Mouse (Mus musculus): Measurements from ENCODE around the gene Mybpc2. TPM values are rescaled to one million over a fixed set of nuclear protein-coding genes. Genes with fewer than 3 reads are reported as not detected.

The Mybpc2 gene
- polyA plus RNA-seq, 1 experiment: 6.4 TPM

DNA sequence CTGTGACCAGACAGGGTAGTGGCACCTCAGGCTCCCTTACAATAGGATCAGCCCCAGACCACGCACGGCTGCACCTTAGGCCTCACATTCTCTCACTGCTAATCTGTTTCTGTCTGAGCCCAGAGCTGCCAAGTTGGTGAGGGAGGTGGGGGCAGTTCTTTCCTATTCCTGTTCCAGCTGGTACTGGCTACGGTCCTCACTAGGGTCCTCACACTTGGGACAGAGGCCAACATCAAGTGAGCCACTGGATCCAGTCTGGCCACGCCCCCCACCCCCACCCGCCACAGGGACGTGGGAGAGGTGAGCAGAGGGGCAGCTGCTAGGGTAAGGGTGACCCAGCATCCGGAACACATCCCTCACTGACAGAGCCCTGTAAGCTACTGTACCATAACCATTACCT lies 12.6 kb upstream of the Mybpc2 start:
- H3K36me3 ChIP-seq (ENCODE audit: control insufficient read depth, insufficient read depth, low read length): no peaks in the 10 kb centered on the region
- no peak overlapping the region for H3K4me3 ChIP-seq (ENCODE audit: insufficient read depth, low read depth, low read length)
- TF ChIP-seq CTCF (conservative IDR thresholded peaks at IDR 0.05; ENCODE audit: insufficient read depth, insufficient read length, low read depth, low read length) (no peak), POLR2A (IDR thresholded peaks at IDR 0.05; ENCODE audit: low read depth, low read length) (no peak)
- 64% methylated on average over 7 of the region's 7 CpGs for WGBS
- no peak for DNase-seq
- no peaks in the 10 kb centered on the region for H3K27me3 ChIP-seq (replicated peaks; ENCODE audit: control insufficient read depth, insufficient read depth, low read length)
- no peak overlapping the region for H3K27ac ChIP-seq (ENCODE audit: insufficient read depth, low read depth, low read length)
- no peaks in the 10 kb centered on the region for H3K4me1 ChIP-seq (ENCODE audit: control insufficient read depth, insufficient read depth, low read length)

DNA sequence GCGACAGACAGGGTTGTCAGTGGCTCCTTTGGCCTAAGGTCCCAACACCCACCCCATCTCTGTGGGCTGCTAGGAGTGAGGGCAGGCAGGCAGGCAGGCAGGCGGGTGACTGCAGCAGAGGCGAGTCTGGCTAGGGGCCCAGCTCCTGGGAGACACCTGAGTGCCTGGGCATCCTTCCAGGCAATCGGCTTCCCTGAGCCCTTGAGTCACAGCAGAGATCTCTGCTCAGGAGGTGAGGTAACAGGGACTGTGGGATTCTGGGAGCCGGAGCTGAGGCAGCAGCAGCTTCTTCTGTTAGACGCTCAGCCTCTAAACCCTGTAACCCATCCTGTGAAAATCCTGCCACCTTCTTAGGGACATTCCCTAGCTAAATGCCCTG lies 12.1 kb upstream of the Mybpc2 start:
- no peaks in the 10 kb centered on the region for H3K36me3 ChIP-seq (ENCODE audit: control insufficient read depth, insufficient read depth, low read length)
- no peak for TF ChIP-seq CTCF (conservative IDR thresholded peaks at IDR 0.05; ENCODE audit: insufficient read depth, insufficient read length, low read depth, low read length)
- TF ChIP-seq POLR2A (IDR thresholded peaks at IDR 0.05; ENCODE audit: low read depth, low read length): no peak
- no peak overlapping the region for H3K4me3 ChIP-seq (ENCODE audit: insufficient read depth, low read depth, low read length)
- peak; percentile 67 for DNase-seq
- no peaks in the 10 kb centered on the region for H3K27me3 ChIP-seq (replicated peaks; ENCODE audit: control insufficient read depth, insufficient read depth, low read length)
- H3K27ac ChIP-seq (ENCODE audit: insufficient read depth, low read depth, low read length): no peak overlapping the region
- no peaks in the 10 kb centered on the region for H3K4me1 ChIP-seq (ENCODE audit: control insufficient read depth, insufficient read depth, low read length)
- WGBS: 48% methylated on average over 6 of the region's 6 CpGs

DNA sequence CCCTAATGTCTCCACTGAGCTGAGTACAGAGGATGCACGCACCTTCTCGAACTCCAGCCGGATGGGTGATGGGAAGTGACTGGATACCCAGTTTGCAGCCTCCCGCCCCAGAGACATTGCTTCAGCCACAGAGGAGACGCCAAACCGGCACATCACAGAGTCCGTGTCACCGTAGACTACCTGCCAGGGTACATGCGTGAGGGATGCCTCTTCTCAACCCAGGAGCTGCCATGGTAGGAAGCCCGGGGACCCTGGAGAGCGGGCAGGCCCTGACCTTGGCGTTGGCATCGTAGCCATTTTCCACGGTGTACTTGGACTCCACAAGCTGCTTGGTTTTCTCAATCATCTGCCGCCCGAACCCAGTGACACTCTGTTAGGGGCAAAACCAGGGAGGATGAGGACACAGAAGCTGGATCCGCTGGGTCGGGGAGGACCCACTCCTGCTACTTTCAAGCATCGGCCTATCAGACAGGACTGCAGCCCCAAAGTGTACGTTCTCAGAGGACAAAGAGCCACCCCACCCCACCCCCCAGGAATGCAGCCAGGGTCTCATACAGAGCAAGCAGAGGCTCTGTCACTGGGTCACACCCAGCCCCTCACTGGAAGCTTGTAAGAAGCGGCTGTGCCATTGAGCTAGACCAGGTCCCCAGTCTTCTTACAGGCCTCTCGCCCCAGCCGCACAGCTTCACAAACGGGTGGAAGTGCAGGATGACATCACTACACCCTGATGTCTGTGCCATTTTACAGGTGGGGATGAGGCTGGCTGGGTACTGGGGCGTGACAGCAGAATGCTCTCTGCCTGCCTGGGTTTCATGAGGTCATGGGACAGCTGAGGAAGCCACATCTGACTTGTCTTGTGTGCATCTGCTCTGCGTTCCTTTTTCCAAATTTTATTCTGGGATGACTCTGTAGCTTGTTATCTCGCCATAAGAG lies 11.5 kb upstream of the Mybpc2 start:
- Histone ChIP-seq H3K27ac (ENCODE audit: insufficient read depth, low read depth, low read length) (no peak overlapping the region), H3K27me3 (replicated peaks; ENCODE audit: control insufficient read depth, insufficient read depth, low read length) (no peaks in the 10 kb centered on the region), H3K4me3 (ENCODE audit: insufficient read depth, low read depth, low read length) (no peak overlapping the region), H3K4me1 (ENCODE audit: control insufficient read depth, insufficient read depth, low read length) (no peaks in the 10 kb centered on the region), H3K36me3 (ENCODE audit: control insufficient read depth, insufficient read depth, low read length) (no peaks in the 10 kb centered on the region)
- WGBS: 91% methylated on average over 27 of the region's 27 CpGs
- no peak for DNase-seq
- TF ChIP-seq POLR2A (IDR thresholded peaks at IDR 0.05; ENCODE audit: low read depth, low read length) (no peak), CTCF (conservative IDR thresholded peaks at IDR 0.05; ENCODE audit: insufficient read depth, insufficient read length, low read depth, low read length) (no peak)

DNA sequence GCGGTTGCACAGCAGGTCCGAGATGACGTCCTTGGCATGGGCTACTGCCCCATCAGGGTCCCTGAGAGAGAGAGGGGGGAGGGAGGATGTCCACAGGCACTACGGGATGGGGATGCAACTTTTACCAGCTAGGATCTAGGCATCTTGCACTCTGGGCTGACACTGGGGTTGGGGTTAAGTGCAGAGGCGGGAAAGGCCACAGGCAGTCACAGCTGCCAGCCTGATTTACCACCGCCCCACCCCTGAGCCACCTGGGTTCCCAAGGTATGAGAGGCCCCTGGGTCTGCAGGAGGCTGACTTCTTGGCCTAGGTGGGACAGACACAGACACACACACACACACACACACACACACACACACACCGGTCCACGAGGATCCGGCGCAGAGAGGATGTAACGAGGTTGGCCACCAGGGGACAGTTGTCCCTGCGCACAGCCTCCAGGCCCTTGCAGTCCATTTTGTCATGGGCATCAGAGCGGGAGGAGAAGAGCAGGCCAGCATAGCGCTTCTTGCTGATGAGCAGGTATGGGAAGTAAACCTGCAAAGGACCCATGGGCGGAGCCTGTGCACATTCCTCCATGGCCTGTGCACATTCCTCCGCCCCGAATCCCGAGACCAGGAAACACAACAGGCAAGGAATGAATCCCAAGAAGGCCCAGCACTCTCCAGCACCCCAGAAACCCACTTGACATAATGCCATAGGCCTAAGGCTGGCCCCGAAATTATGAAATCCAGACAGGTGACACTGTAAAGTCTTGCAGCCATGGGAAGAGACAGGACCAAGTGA lies 10.4 kb upstream of the Mybpc2 start:
- DNase-seq: no peak
- Histone ChIP-seq H3K36me3 (ENCODE audit: control insufficient read depth, insufficient read depth, low read length) (no peaks in the 10 kb centered on the region), H3K4me3 (ENCODE audit: insufficient read depth, low read depth, low read length) (no peak overlapping the region), H3K4me1 (ENCODE audit: control insufficient read depth, insufficient read depth, low read length) (no peaks in the 10 kb centered on the region), H3K27me3 (replicated peaks; ENCODE audit: control insufficient read depth, insufficient read depth, low read length) (no peaks in the 10 kb centered on the region), H3K27ac (ENCODE audit: insufficient read depth, low read depth, low read length) (no peak overlapping the region)
- 86% methylated on average over 19 of the region's 19 CpGs for WGBS
- TF ChIP-seq POLR2A (IDR thresholded peaks at IDR 0.05; ENCODE audit: low read depth, low read length) (no peak), CTCF (conservative IDR thresholded peaks at IDR 0.05; ENCODE audit: insufficient read depth, insufficient read length, low read depth, low read length) (no peak)

DNA sequence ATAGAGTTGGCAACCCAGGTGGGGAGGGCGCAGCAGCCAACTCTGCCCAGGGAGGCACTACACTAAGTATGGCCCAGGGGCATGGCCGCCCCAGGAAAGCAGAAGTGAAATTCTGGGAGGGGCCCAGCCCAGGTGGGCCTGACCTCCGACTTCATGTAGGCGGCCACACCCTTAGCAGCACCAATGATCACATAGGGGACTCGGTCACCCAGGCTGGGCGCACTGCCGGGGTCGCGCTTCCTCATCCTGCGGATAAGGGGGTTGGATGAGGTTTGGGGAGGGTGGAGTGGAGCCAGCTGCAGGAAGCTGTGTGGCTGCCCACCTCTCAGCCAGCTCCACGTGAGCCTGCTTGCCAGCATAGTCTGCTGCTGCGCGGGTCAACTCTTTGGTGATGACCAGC lies 9.8 kb upstream of the Mybpc2 start:
- Histone ChIP-seq H3K4me3 (ENCODE audit: insufficient read depth, low read depth, low read length) (no peak overlapping the region), H3K27me3 (replicated peaks; ENCODE audit: control insufficient read depth, insufficient read depth, low read length) (no peaks in the 10 kb centered on the region), H3K36me3 (ENCODE audit: control insufficient read depth, insufficient read depth, low read length) (no peaks in the 10 kb centered on the region), H3K27ac (ENCODE audit: insufficient read depth, low read depth, low read length) (no peak overlapping the region), H3K4me1 (ENCODE audit: control insufficient read depth, insufficient read depth, low read length) (no peaks in the 10 kb centered on the region)
- TF ChIP-seq POLR2A (IDR thresholded peaks at IDR 0.05; ENCODE audit: low read depth, low read length) (no peak), CTCF (conservative IDR thresholded peaks at IDR 0.05; ENCODE audit: insufficient read depth, insufficient read length, low read depth, low read length) (no peak)
- DNase-seq: no peak
- WGBS: 87% methylated on average over 13 of the region's 13 CpGs

DNA sequence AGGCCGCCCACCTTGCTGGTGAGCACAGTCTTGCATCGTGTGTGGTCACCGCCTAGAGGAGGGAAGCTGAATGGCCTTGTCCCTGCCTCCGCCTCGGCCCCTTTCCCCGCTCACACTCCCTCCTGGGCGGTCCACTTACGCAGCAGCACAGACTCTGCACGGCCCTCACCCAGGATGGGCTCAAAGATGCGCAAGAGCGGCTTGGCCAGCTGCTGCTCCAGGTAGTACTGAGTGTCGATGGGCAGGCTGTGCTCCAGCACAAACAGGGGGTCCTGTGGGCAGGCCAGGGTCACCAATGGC lies 9.2 kb upstream of the Mybpc2 start:
- Histone ChIP-seq H3K36me3 (ENCODE audit: control insufficient read depth, insufficient read depth, low read length) (no peaks in the 10 kb centered on the region), H3K27me3 (replicated peaks; ENCODE audit: control insufficient read depth, insufficient read depth, low read length) (no peaks in the 10 kb centered on the region), H3K4me3 (ENCODE audit: insufficient read depth, low read depth, low read length) (no peak overlapping the region), H3K27ac (ENCODE audit: insufficient read depth, low read depth, low read length) (no peak overlapping the region), H3K4me1 (ENCODE audit: control insufficient read depth, insufficient read depth, low read length) (no peaks in the 10 kb centered on the region)
- WGBS: 88% methylated on average over 12 of the region's 12 CpGs
- no peak for DNase-seq
- no peak for TF ChIP-seq POLR2A (IDR thresholded peaks at IDR 0.05; ENCODE audit: low read depth, low read length)
- TF ChIP-seq CTCF (conservative IDR thresholded peaks at IDR 0.05; ENCODE audit: insufficient read depth, insufficient read length, low read depth, low read length): no peak

Data from kidney, adult 2 months (tissue).